In genomic region chr19:42120451-42120850, GRCm38 (mm10) we compare ENCODE assay signal across 17 mouse cellular contexts. TPM values are rescaled to one million over a fixed set of nuclear protein-coding genes. Genes with fewer than 3 reads are reported as not detected.
A peak's percentile ranks its signal among the peaks of the same experiment; 100 is the strongest.
DNase-seq lines count a peak whose midpoint lies in the region.
"Had no signal": no experiment of that assay in that cellular context is flagged by ENCODE, and none has a peak within 500 bp of the region (broad histone marks: within the 10 kb centered on the region; RNA-seq: fewer than 3 reads in every experiment).

No protein-coding gene starts in this region.

- peak; percentile 33 for DNase-seq in adrenal gland, postnatal 10 days
- no peak for DNase-seq in adrenal gland, adult 18-20 months (ENCODE audit: low spot score in 2 of 2)
- peak; percentile 19 for DNase-seq in urinary bladder, adult 2 months (ENCODE audit: low spot score)
- DNase-seq in urinary bladder, postnatal 4 days (ENCODE audit: low spot score in 2 of 2), result no peak
- DNase-seq in lung, postnatal 36 days, result peak; percentile 75
- DNase-seq in heart, postnatal 25 days (ENCODE audit: low spot score), result no peak
- no peak for DNase-seq in frontal cortex, postnatal 14 days (ENCODE audit: low spot score in 2 of 2)
- DNase-seq: cerebellum, adult 2 months; cerebellum, postnatal 14 days; gastrocnemius, postnatal 14 days; heart, postnatal 14 days; kidney, adult 18-20 months; kidney, postnatal 25 days; retina, postnatal 1 day; right cerebral cortex, postnatal 25 days; thymus, adult 18-20 months; thymus, postnatal 36 days had no signal

- intact Hi-C loops in heart, postnatal 25 days (cut with DNase I), result no loop called here

RNA-seq across cellular contexts. Expression of gene Avpi1, which starts 8.4 kb away (rescaled TPM):
- total RNA-seq in adrenal gland, postnatal 10 days (2021), result 10 to 100 TPM; 15.9 to 33.2 TPM
- total RNA-seq in adrenal gland, adult 18-20 months (2021), result 100 to 1,000 TPM in 1 of 2 experiments, 10 to 100 TPM in 1; 81.8 to 108 TPM
- polyA plus RNA-seq in urinary bladder, adult 2 months (2012; rRNA removed), result 28.6 and 29.1 TPM in 2 replicates
- total RNA-seq in heart, postnatal 25 days (2021), result 10 to 100 TPM in 1 of 2 experiments, 1 to 10 TPM in 1; 9.7 to 14.5 TPM

RNA-seq across cellular contexts. Expression of gene Marveld1, which starts 26.7 kb away (rescaled TPM):
- total RNA-seq in adrenal gland, postnatal 10 days (2021), result 10 to 100 TPM; 42.0 to 46.4 TPM
- total RNA-seq in adrenal gland, adult 18-20 months (2021), result 10 to 100 TPM; 33.9 to 41.1 TPM
- polyA plus RNA-seq in urinary bladder, adult 2 months (2012; rRNA removed), result 186 and 267 TPM in 2 replicates
- 10 to 100 TPM; 20.9 to 24.3 TPM for total RNA-seq in heart, postnatal 25 days (2021)

RNA-seq across cellular contexts. Expression of gene Pi4k2a, which starts 30.2 kb away (rescaled TPM):
- 10 to 100 TPM; 37.0 to 41.3 TPM for total RNA-seq in adrenal gland, postnatal 10 days (2021)
- 10 to 100 TPM; 70.0 to 95.0 TPM for total RNA-seq in adrenal gland, adult 18-20 months (2021)
- 26.0 and 26.4 TPM in 2 replicates for polyA plus RNA-seq in urinary bladder, adult 2 months (2012; rRNA removed)
- 10 to 100 TPM; 18.4 to 19.0 TPM for total RNA-seq in heart, postnatal 25 days (2021)

RNA-seq across cellular contexts. Expression of gene Morn4, which starts 34.3 kb away (rescaled TPM):
- 1 to 10 TPM; 6.5 to 9.7 TPM for total RNA-seq in adrenal gland, postnatal 10 days (2021)
- total RNA-seq in adrenal gland, adult 18-20 months (2021), result 1 to 10 TPM; 8.9 to 9.5 TPM
- polyA plus RNA-seq in urinary bladder, adult 2 months (2012; rRNA removed), result 7.4 and 8.7 TPM in 2 replicates
- 1 to 10 TPM; 3.3 to 3.7 TPM for total RNA-seq in heart, postnatal 25 days (2021)

RNA-seq across cellular contexts. Expression of gene Zfyve27, which starts 43.3 kb away (rescaled TPM):
- 10 to 100 TPM; 36.9 to 52.9 TPM for total RNA-seq in adrenal gland, postnatal 10 days (2021)
- 10 to 100 TPM; 44.6 to 55.1 TPM for total RNA-seq in adrenal gland, adult 18-20 months (2021)
- polyA plus RNA-seq in urinary bladder, adult 2 months (2012; rRNA removed), result 43.3 and 50.3 TPM in 2 replicates
- total RNA-seq in heart, postnatal 25 days (2021), result 10 to 100 TPM; 18.3 to 23.0 TPM

Comparison
In these comparisons a context has a peak if more than half of its experiments do, and no peak if none do; other contexts are left out.
1. DNase-seq: peak in adrenal gland, postnatal 10 days (single experiment), urinary bladder, adult 2 months (single experiment) and lung, postnatal 36 days (single experiment); none in adrenal gland, adult 18-20 months (0 of 2), urinary bladder, postnatal 4 days (0 of 2), heart, postnatal 25 days (single experiment) and frontal cortex, postnatal 14 days (0 of 2).